In the genomic region with DNA sequence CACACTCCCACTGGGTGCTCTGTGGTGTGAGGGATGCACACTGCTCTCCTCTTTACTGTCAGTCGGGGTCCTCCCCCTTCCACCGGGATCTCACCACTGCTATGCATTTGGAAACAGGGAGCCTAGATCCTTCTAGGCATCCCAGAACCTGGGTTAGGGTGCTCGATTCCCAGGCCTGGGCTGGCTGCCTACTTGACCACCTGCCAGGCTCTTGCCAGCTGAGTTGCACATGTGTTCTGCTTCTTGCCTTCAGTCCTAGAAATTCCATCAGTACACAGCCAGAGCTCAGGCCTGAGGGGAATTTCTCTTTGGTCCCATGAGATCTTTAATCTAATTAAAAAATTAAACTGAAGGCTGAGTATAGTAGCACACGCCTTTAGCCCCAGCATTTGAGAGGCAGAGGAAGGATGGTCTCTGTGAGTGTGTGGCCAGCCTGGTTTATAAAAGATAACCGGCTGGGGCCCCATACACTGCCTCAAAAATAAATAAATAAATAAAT, we compare ENCODE assay signal across 19 mouse cellular contexts. TPM values are rescaled to one million over a fixed set of nuclear protein-coding genes. Genes with fewer than 3 reads are reported as not detected.
A peak's percentile ranks its signal among the peaks of the same experiment; 100 is the strongest.
DNase-seq lines count a peak whose midpoint lies in the region; ATAC-seq and TF ChIP-seq lines count a peak whose summit lies in the region.
"Had no signal": no experiment of that assay in that cellular context is flagged by ENCODE, and none has a peak within 500 bp of the region (broad histone marks: within the 10 kb centered on the region; RNA-seq: fewer than 3 reads in every experiment).

No protein-coding gene starts in this region.

- 81% methylated on average over 5 of the region's 5 CpGs for WGBS in forebrain, embryonic 13.5 days
- WGBS in forebrain, postnatal 0 days: 72% methylated on average over 5 of the region's 5 CpGs
- WGBS in intestine, embryonic 14.5 days: 71% methylated on average over 5 of the region's 5 CpGs
- 70% methylated on average over 5 of the region's 5 CpGs for WGBS in intestine, embryonic 15.5 days
- WGBS in embryonic facial prominence, embryonic 13.5 days: 52% methylated on average over 5 of the region's 5 CpGs

- 0 out of 2 replicates have a peak, but pooled peaks have one; percentile 5 for ATAC-seq in forebrain, embryonic 13.5 days
- ATAC-seq in forebrain, postnatal 0 days: no peak
- ATAC-seq in intestine, embryonic 14.5 days (replicated peaks; ENCODE audit: low FRiP score, low TSS enrichment, low read depth): 0 out of 2 replicates have a peak, but pooled peaks have one; percentile 29
- no peak for ATAC-seq in intestine, embryonic 15.5 days
- 0 out of 2 replicates have a peak, but pooled peaks have one; percentile 35 for ATAC-seq in embryonic facial prominence, embryonic 13.5 days (ENCODE audit: insufficient number of reproducible peaks, insufficient read depth, low FRiP score, low TSS enrichment, low read depth)
- ATAC-seq: inflammation-experienced regulatory T-cells, adult 6 months had no signal

- no peak overlapping the region for H3K4me3 ChIP-seq in forebrain, embryonic 13.5 days
- no peak overlapping the region for H3K4me3 ChIP-seq in forebrain, postnatal 0 days (ENCODE audit: low read depth, low read length)
- no peak overlapping the region for H3K4me3 ChIP-seq in intestine, embryonic 14.5 days (ENCODE audit: low read depth, low read length)
- no peak overlapping the region for H3K4me3 ChIP-seq in intestine, embryonic 15.5 days (replicated peaks)
- no peak overlapping the region for H3K4me3 ChIP-seq in embryonic facial prominence, embryonic 13.5 days
- H3K4me3 ChIP-seq: heart, embryonic 15.5 days; liver, embryonic 13.5 days; stomach, embryonic 15.5 days had no signal

- H3K27ac ChIP-seq in forebrain, embryonic 13.5 days: peak overlapping the region; percentile 15; the same call in 1 of the 2 replicates
- H3K27ac ChIP-seq in forebrain, postnatal 0 days (ENCODE audit: low read depth, low read length): no peak overlapping the region
- H3K27ac ChIP-seq in intestine, embryonic 14.5 days (ENCODE audit: low read depth): no peak overlapping the region
- H3K27ac ChIP-seq in intestine, embryonic 15.5 days: no peak overlapping the region
- no peak overlapping the region for H3K27ac ChIP-seq in embryonic facial prominence, embryonic 13.5 days
- H3K27ac ChIP-seq: heart, embryonic 15.5 days; liver, embryonic 13.5 days; stomach, embryonic 15.5 days had no signal

- no peaks in the 10 kb centered on the region for H3K9me3 ChIP-seq in forebrain, embryonic 13.5 days (replicated peaks)
- H3K9me3 ChIP-seq in forebrain, postnatal 0 days (ENCODE audit: low read length): no peaks in the 10 kb centered on the region
- H3K9me3 ChIP-seq in intestine, embryonic 14.5 days (ENCODE audit: control insufficient read depth, low read length): no peaks in the 10 kb centered on the region
- no peaks in the 10 kb centered on the region for H3K9me3 ChIP-seq in intestine, embryonic 15.5 days
- no peaks in the 10 kb centered on the region for H3K9me3 ChIP-seq in embryonic facial prominence, embryonic 13.5 days
- H3K9me3 ChIP-seq: G1E; heart, embryonic 15.5 days; liver, embryonic 13.5 days; stomach, embryonic 15.5 days had no signal

- no peak for DNase-seq in forebrain, postnatal 0 days
- DNase-seq in intestine, embryonic 14.5 days (ENCODE audit: low spot score): no peak
- peak; percentile 91 for DNase-seq in MN1 (ENCODE audit: low spot score)
- no peak for DNase-seq in cerebellum, postnatal 36 days
- no peak for DNase-seq in cerebellum, adult 11-12 months
- DNase-seq: cerebellum, adult 2 months; liver, embryonic 13.5 days; lung, postnatal 14 days had no signal

- TF ChIP-seq CTCF in forebrain, postnatal 0 days (IDR thresholded peaks at IDR 0.05; ENCODE audit: low read depth): no peak

- peaks cover 34% of the 10 kb centered on the region for H3K4me1 ChIP-seq in forebrain, embryonic 13.5 days
- peaks cover 6% of the 10 kb centered on the region for H3K4me1 ChIP-seq in forebrain, postnatal 0 days (ENCODE audit: insufficient read depth)
- H3K4me1 ChIP-seq in intestine, embryonic 14.5 days (replicated peaks; ENCODE audit: control insufficient read depth, insufficient read depth, low read length): peaks cover 23% of the 10 kb centered on the region
- H3K4me1 ChIP-seq in intestine, embryonic 15.5 days (replicated peaks): peaks cover 16% of the 10 kb centered on the region
- H3K4me1 ChIP-seq in embryonic facial prominence, embryonic 13.5 days: peaks cover 31% of the 10 kb centered on the region

- H3K36me3 ChIP-seq in forebrain, embryonic 13.5 days (ENCODE audit: poor library complexity, severe bottlenecking): no peaks in the 10 kb centered on the region
- H3K36me3 ChIP-seq in forebrain, postnatal 0 days (ENCODE audit: insufficient read depth): no peaks in the 10 kb centered on the region
- H3K36me3 ChIP-seq in intestine, embryonic 14.5 days (ENCODE audit: control insufficient read depth, insufficient read depth, low read length): no peaks in the 10 kb centered on the region
- no peaks in the 10 kb centered on the region for H3K36me3 ChIP-seq in intestine, embryonic 15.5 days
- no peaks in the 10 kb centered on the region for H3K36me3 ChIP-seq in embryonic facial prominence, embryonic 13.5 days
- H3K36me3 ChIP-seq: G1E; heart, embryonic 15.5 days; liver, embryonic 13.5 days; stomach, embryonic 15.5 days had no signal

- no peaks in the 10 kb centered on the region for H3K27me3 ChIP-seq in forebrain, embryonic 13.5 days
- H3K27me3 ChIP-seq in forebrain, postnatal 0 days (ENCODE audit: insufficient read depth, low read length): no peaks in the 10 kb centered on the region
- no peaks in the 10 kb centered on the region for H3K27me3 ChIP-seq in intestine, embryonic 14.5 days (replicated peaks; ENCODE audit: control insufficient read depth, insufficient read depth, low read length)
- H3K27me3 ChIP-seq in intestine, embryonic 15.5 days (replicated peaks): no peaks in the 10 kb centered on the region
- no peaks in the 10 kb centered on the region for H3K27me3 ChIP-seq in embryonic facial prominence, embryonic 13.5 days
- H3K27me3 ChIP-seq: heart, embryonic 15.5 days; stomach, embryonic 15.5 days had no signal

- H3K4me2 ChIP-seq in forebrain, embryonic 13.5 days: no peak overlapping the region
- H3K4me2 ChIP-seq in forebrain, postnatal 0 days (ENCODE audit: low read depth): no peak overlapping the region
- no peak overlapping the region for H3K4me2 ChIP-seq in intestine, embryonic 14.5 days (ENCODE audit: low read length)
- H3K4me2 ChIP-seq in intestine, embryonic 15.5 days (replicated peaks): no peak overlapping the region
- H3K4me2 ChIP-seq in embryonic facial prominence, embryonic 13.5 days: no peak overlapping the region
- H3K4me2 ChIP-seq: heart, embryonic 15.5 days; liver, embryonic 13.5 days; midbrain, embryonic 11.5 days; stomach, embryonic 15.5 days had no signal

- H3K9ac ChIP-seq in forebrain, embryonic 13.5 days: peak overlapping the region; percentile 17; the same call in 1 of the 2 replicates
- H3K9ac ChIP-seq in forebrain, postnatal 0 days: no peak overlapping the region
- H3K9ac ChIP-seq in intestine, embryonic 14.5 days (ENCODE audit: low read length): no peak overlapping the region
- no peak overlapping the region for H3K9ac ChIP-seq in intestine, embryonic 15.5 days
- no peak overlapping the region for H3K9ac ChIP-seq in embryonic facial prominence, embryonic 13.5 days
- H3K9ac ChIP-seq: heart, embryonic 15.5 days; liver, embryonic 13.5 days; stomach, embryonic 15.5 days had no signal

RNA-seq across cellular contexts. Expression of a gene that starts 8.8 kb away (rescaled TPM):
- polyA plus RNA-seq in forebrain, embryonic 13.5 days (2015; fragmentation: Nextera tagmentation; extraction: Ambion mirVana): 58.6 and 68.8 TPM in 2 replicates
- 333 and 392 TPM in 2 replicates for total RNA-seq in forebrain, postnatal 0 days (2014; rRNA removed)
- polyA plus RNA-seq in forebrain, postnatal 0 days (2015; fragmentation: Nextera tagmentation; extraction: Ambion mirVana): 108 and 114 TPM in 2 replicates
- polyA plus RNA-seq in intestine, embryonic 14.5 days (2014; fragmentation: Nextera tagmentation; extraction: Ambion mirVana): 94.0 and 114 TPM in 2 replicates
- polyA plus RNA-seq in intestine, embryonic 15.5 days (2015; fragmentation: Nextera tagmentation; extraction: Ambion mirVana): 83.7 and 88.8 TPM in 2 replicates
- 54.7 and 68.5 TPM in 2 replicates for polyA plus RNA-seq in embryonic facial prominence, embryonic 13.5 days (2015; fragmentation: Nextera tagmentation; extraction: Ambion mirVana)

RNA-seq across cellular contexts. Expression of a gene that starts 13.3 kb away (rescaled TPM):
- polyA plus RNA-seq in forebrain, embryonic 13.5 days (2015; fragmentation: Nextera tagmentation; extraction: Ambion mirVana): 0.05 and 0.11 TPM in 2 replicates
- 0.33 TPM in 1 of 2 replicates, not detected in the other for total RNA-seq in forebrain, postnatal 0 days (2014; rRNA removed)
- 0.03 and 0.08 TPM in 2 replicates for polyA plus RNA-seq in forebrain, postnatal 0 days (2015; fragmentation: Nextera tagmentation; extraction: Ambion mirVana)
- 0.05 TPM in 2 replicates for polyA plus RNA-seq in intestine, embryonic 14.5 days (2014; fragmentation: Nextera tagmentation; extraction: Ambion mirVana)
- polyA plus RNA-seq in intestine, embryonic 15.5 days (2015; fragmentation: Nextera tagmentation; extraction: Ambion mirVana): not detected in 2 replicates
- 0.07 TPM in 1 of 2 replicates, not detected in the other for polyA plus RNA-seq in embryonic facial prominence, embryonic 13.5 days (2015; fragmentation: Nextera tagmentation; extraction: Ambion mirVana)
- total RNA-seq: gastrocnemius, adult 8-10 months had no signal
- polyA plus RNA-seq: G1E; inflammation-experienced regulatory T-cells, adult 6 months; liver, embryonic 13.5 days; stomach, embryonic 15.5 days had no signal

RNA-seq across cellular contexts. Expression of a gene that starts 16.9 kb away (rescaled TPM):
- polyA plus RNA-seq in forebrain, embryonic 13.5 days (2015; fragmentation: Nextera tagmentation; extraction: Ambion mirVana): 238 and 239 TPM in 2 replicates
- total RNA-seq in forebrain, postnatal 0 days (2014; rRNA removed): 93.7 and 140 TPM in 2 replicates
- 177 and 231 TPM in 2 replicates for polyA plus RNA-seq in forebrain, postnatal 0 days (2015; fragmentation: Nextera tagmentation; extraction: Ambion mirVana)
- polyA plus RNA-seq in intestine, embryonic 14.5 days (2014; fragmentation: Nextera tagmentation; extraction: Ambion mirVana): 290 and 307 TPM in 2 replicates
- 286 and 323 TPM in 2 replicates for polyA plus RNA-seq in intestine, embryonic 15.5 days (2015; fragmentation: Nextera tagmentation; extraction: Ambion mirVana)
- polyA plus RNA-seq in embryonic facial prominence, embryonic 13.5 days (2015; fragmentation: Nextera tagmentation; extraction: Ambion mirVana): 248 and 270 TPM in 2 replicates

RNA-seq across cellular contexts. Expression of a gene that starts 28.4 kb away (rescaled TPM):
- polyA plus RNA-seq in forebrain, embryonic 13.5 days (2015; fragmentation: Nextera tagmentation; extraction: Ambion mirVana): not detected in 2 replicates
- not detected in 2 replicates for total RNA-seq in forebrain, postnatal 0 days (2014; rRNA removed)
- polyA plus RNA-seq in forebrain, postnatal 0 days (2015; fragmentation: Nextera tagmentation; extraction: Ambion mirVana): not detected in 2 replicates
- polyA plus RNA-seq in intestine, embryonic 14.5 days (2014; fragmentation: Nextera tagmentation; extraction: Ambion mirVana): 0.67 and 0.88 TPM in 2 replicates
- 2.1 and 2.5 TPM in 2 replicates for polyA plus RNA-seq in intestine, embryonic 15.5 days (2015; fragmentation: Nextera tagmentation; extraction: Ambion mirVana)
- polyA plus RNA-seq in embryonic facial prominence, embryonic 13.5 days (2015; fragmentation: Nextera tagmentation; extraction: Ambion mirVana): not detected in 2 replicates
- total RNA-seq: gastrocnemius, adult 8-10 months; left cerebral cortex, adult 18-20 months had no signal
- polyA plus RNA-seq: brain, embryonic 14.5 days; cerebellum, adult 2 months; heart, embryonic 15.5 days; liver, embryonic 13.5 days; midbrain, embryonic 11.5 days had no signal

RNA-seq across cellular contexts. Expression of a gene that starts 29.8 kb away (rescaled TPM):
- polyA plus RNA-seq in forebrain, embryonic 13.5 days (2015; fragmentation: Nextera tagmentation; extraction: Ambion mirVana): 64.6 and 80.8 TPM in 2 replicates
- 22.1 and 23.8 TPM in 2 replicates for total RNA-seq in forebrain, postnatal 0 days (2014; rRNA removed)
- polyA plus RNA-seq in forebrain, postnatal 0 days (2015; fragmentation: Nextera tagmentation; extraction: Ambion mirVana): 22.1 and 26.1 TPM in 2 replicates
- 65.5 and 65.9 TPM in 2 replicates for polyA plus RNA-seq in intestine, embryonic 14.5 days (2014; fragmentation: Nextera tagmentation; extraction: Ambion mirVana)
- 58.0 and 74.2 TPM in 2 replicates for polyA plus RNA-seq in intestine, embryonic 15.5 days (2015; fragmentation: Nextera tagmentation; extraction: Ambion mirVana)
- 50.5 and 63.1 TPM in 2 replicates for polyA plus RNA-seq in embryonic facial prominence, embryonic 13.5 days (2015; fragmentation: Nextera tagmentation; extraction: Ambion mirVana)

Comparison
In these comparisons a context has a peak if more than half of its experiments do, and no peak if none do; other contexts are left out.
1. ATAC-seq: peak in forebrain, embryonic 13.5 days (single experiment), intestine, embryonic 14.5 days (single experiment) and embryonic facial prominence, embryonic 13.5 days (single experiment); none in forebrain, postnatal 0 days (single experiment) and intestine, embryonic 15.5 days (single experiment).